Mouse (Mus musculus): Measurements from ENCODE around the gene Elane. TPM values are rescaled to one million over a fixed set of nuclear protein-coding genes. Genes with fewer than 3 reads are reported as not detected.
"Not testable (repeated sequence)": the region's sequence is repeated elsewhere in the genome, so short reads cannot be mapped to it uniquely, and the experiment has no call there.

Gene Elane
- polyA plus RNA-seq, 1 experiment from 2014 or later = not detected

GRCm38 (mm10) chr10:79883297-79884084 lies 2.6 kb upstream of the Elane start:
- H3K4me1 ChIP-seq (replicated peaks) = peaks cover 30% of the 10 kb centered on the region
- H3K27me3 ChIP-seq = peaks cover 39% of the 10 kb centered on the region
- H3K4me2 ChIP-seq = peak overlapping the region; percentile 15; the same call in 1 of the 2 replicates
- no peaks in the 10 kb centered on the region for H3K36me3 ChIP-seq
- ATAC-seq (ENCODE audit: insufficient number of reproducible peaks, insufficient read depth, low FRiP score, low TSS enrichment, low read depth) = no peak
- 15% methylated on average over 22 of the region's 22 CpGs for whole genome bisulfite sequencing
- H3K9ac ChIP-seq (replicated peaks) = 0 out of 2 replicates have a peak overlapping the region, but pooled peaks have one; percentile 34
- H3K4me3 ChIP-seq (replicated peaks) = 0 out of 2 replicates have a peak overlapping the region, but pooled peaks have one; percentile 9
- H3K27ac ChIP-seq = no peak overlapping the region
- H3K9me3 ChIP-seq = no peaks in the 10 kb centered on the region

GRCm38 (mm10) chr10:79884446-79884845 lies 1.6 kb upstream of the Elane start:
- Histone ChIP-seq H3K27me3 (peaks cover 39% of the 10 kb centered on the region), H3K4me3 (replicated peaks) (no peak overlapping the region), H3K9ac (replicated peaks) (no peak overlapping the region), H3K9me3 (no peaks in the 10 kb centered on the region), H3K4me1 (replicated peaks) (peaks cover 29% of the 10 kb centered on the region), H3K27ac (no peak overlapping the region), H3K4me2 (no peak overlapping the region), H3K36me3 (no peaks in the 10 kb centered on the region)
- no peak for ATAC-seq (ENCODE audit: insufficient number of reproducible peaks, insufficient read depth, low FRiP score, low TSS enrichment, low read depth)
- WGBS = 76% methylated on average over 4 of the region's 4 CpGs

- not testable (repeated sequence) for H3K9ac ChIP-seq (replicated peaks); H3K4me2 ChIP-seq; H3K27ac ChIP-seq; ATAC-seq (ENCODE audit: insufficient number of reproducible peaks, insufficient read depth, low FRiP score, low TSS enrichment, low read depth); H3K36me3 ChIP-seq; H3K9me3 ChIP-seq; H3K4me3 ChIP-seq (replicated peaks)
- WGBS = 75% methylated on average over 3 of the region's 3 CpGs
- peaks cover 26% of the 10 kb centered on the region for H3K4me1 ChIP-seq (replicated peaks)
- H3K27me3 ChIP-seq = peaks cover 39% of the 10 kb centered on the region
Measured at GRCm38 (mm10) chr10:79884938-79885337, 1.1 kb upstream of the Elane start.

- 75% methylated on average over 8 of the region's 8 CpGs for WGBS
- peaks cover 27% of the 10 kb centered on the region for H3K27me3 ChIP-seq
- H3K4me2 ChIP-seq = no peak overlapping the region
Measured at GRCm38 (mm10) chr10:79886611-79887010, 564 bp downstream of the Elane start.

GRCm38 (mm10) chr10:79889386-79889785 lies 3.3 kb downstream of the Elane start:
- Histone ChIP-seq H3K9me3 (no peaks in the 10 kb centered on the region), H3K27ac (no peak overlapping the region), H3K36me3 (peaks cover 7% of the 10 kb centered on the region; the same call in 1 of the 2 replicates), H3K9ac (replicated peaks) (no peak overlapping the region), H3K4me2 (no peak overlapping the region), H3K4me1 (replicated peaks) (no peaks in the 10 kb centered on the region), H3K4me3 (replicated peaks) (no peak overlapping the region), H3K27me3 (no peaks in the 10 kb centered on the region; the same call in 1 of the 2 replicates)
- no peak for ATAC-seq (ENCODE audit: insufficient number of reproducible peaks, insufficient read depth, low FRiP score, low TSS enrichment, low read depth)
- WGBS = 87% methylated on average over 2 of the region's 2 CpGs

More at GRCm38 (mm10) chr10:79886611-79887010, 564 bp downstream of the Elane start:
- Histone ChIP-seq H3K4me3 (replicated peaks) (no peak overlapping the region), H3K36me3 (no peaks in the 10 kb centered on the region), H3K4me1 (replicated peaks) (peaks cover 20% of the 10 kb centered on the region), H3K27ac (no peak overlapping the region), H3K9ac (replicated peaks) (no peak overlapping the region), H3K9me3 (no peaks in the 10 kb centered on the region)
- no peak for ATAC-seq (ENCODE audit: insufficient number of reproducible peaks, insufficient read depth, low FRiP score, low TSS enrichment, low read depth)

GRCm38 (mm10) chr10:79890670-79891069 lies 4.6 kb downstream of the Elane start, which contains the start of gene Cfd:
TSS of gene Cfd (plus strand) at chr10:79890853.
- H3K4me1 ChIP-seq (replicated peaks) = no peaks in the 10 kb centered on the region
- no peaks in the 10 kb centered on the region for H3K9me3 ChIP-seq
- H3K4me2 ChIP-seq = no peak within 1 kb of the TSS
- H3K4me3 ChIP-seq (replicated peaks) = no peak within 1 kb of the TSS
- no peak for ATAC-seq (ENCODE audit: insufficient number of reproducible peaks, insufficient read depth, low FRiP score, low TSS enrichment, low read depth)
- no peaks in the 10 kb centered on the region; the same call in 1 of the 2 replicates for H3K27me3 ChIP-seq
- H3K9ac ChIP-seq (replicated peaks) = 0 out of 2 replicates have a peak within 1 kb of the TSS, but pooled peaks have one; percentile 23
- H3K27ac ChIP-seq = no peak within 1 kb of the TSS
- H3K36me3 ChIP-seq = peaks cover 17% of the 10 kb centered on the region
- WGBS = 35% methylated on average over 5 of the region's 5 CpGs

GRCm38 (mm10) chr10:79892451-79893118 lies 6.5 kb downstream of the Elane start:
- not testable (repeated sequence) for H3K4me3 ChIP-seq (replicated peaks); H3K9ac ChIP-seq (replicated peaks); H3K27ac ChIP-seq; H3K27me3 ChIP-seq; H3K4me1 ChIP-seq (replicated peaks); H3K9me3 ChIP-seq; H3K4me2 ChIP-seq
- WGBS = 43% methylated on average over 22 of the region's 22 CpGs
- ATAC-seq (ENCODE audit: insufficient number of reproducible peaks, insufficient read depth, low FRiP score, low TSS enrichment, low read depth) = peak; percentile 40; the same call in 1 of the 2 replicates
- H3K36me3 ChIP-seq = peaks cover 36% of the 10 kb centered on the region

- Histone ChIP-seq H3K36me3 (peaks cover 71% of the 10 kb centered on the region), H3K27me3 (no peaks in the 10 kb centered on the region; the same call in 1 of the 2 replicates), H3K9ac (replicated peaks) (peak overlapping the region; percentile 18; the same call in 1 of the 2 replicates)
Measured at GRCm38 (mm10) chr10:79896306-79896705, 10.3 kb downstream of the Elane start.

GRCm38 (mm10) chr10:79896814-79897213 lies 10.8 kb downstream of the Elane start:
- 87% methylated on average over 13 of the region's 13 CpGs for WGBS
- H3K36me3 ChIP-seq = peaks cover 76% of the 10 kb centered on the region

More at GRCm38 (mm10) chr10:79896306-79896705, 10.3 kb downstream of the Elane start:
- Histone ChIP-seq H3K9me3 (no peaks in the 10 kb centered on the region), H3K4me2 (no peak overlapping the region), H3K4me3 (replicated peaks) (no peak overlapping the region), H3K27ac (no peak overlapping the region), H3K4me1 (replicated peaks) (peaks cover 4% of the 10 kb centered on the region; the same call in 1 of the 2 replicates)
- ATAC-seq (ENCODE audit: insufficient number of reproducible peaks, insufficient read depth, low FRiP score, low TSS enrichment, low read depth) = no peak
- 93% methylated on average over 16 of the region's 16 CpGs for WGBS

GRCm38 (mm10) chr10:79897316-79898245 lies 11.5 kb downstream of the Elane start:
- WGBS = 51% methylated on average over 20 of the region's 20 CpGs
- ATAC-seq (ENCODE audit: insufficient number of reproducible peaks, insufficient read depth, low FRiP score, low TSS enrichment, low read depth) = no peak
- no peak overlapping the region for H3K27ac ChIP-seq
- no peaks in the 10 kb centered on the region for H3K27me3 ChIP-seq
- peaks cover 6% of the 10 kb centered on the region; the same call in 1 of the 2 replicates for H3K4me1 ChIP-seq (replicated peaks)
- H3K4me2 ChIP-seq = no peak overlapping the region
- H3K9me3 ChIP-seq = no peaks in the 10 kb centered on the region
- peaks cover 83% of the 10 kb centered on the region for H3K36me3 ChIP-seq
- no peak overlapping the region for H3K9ac ChIP-seq (replicated peaks)
- no peak overlapping the region for H3K4me3 ChIP-seq (replicated peaks)

More at GRCm38 (mm10) chr10:79896814-79897213, 10.8 kb downstream of the Elane start:
- Histone ChIP-seq H3K4me1 (replicated peaks) (peaks cover 6% of the 10 kb centered on the region; the same call in 1 of the 2 replicates), H3K4me3 (replicated peaks) (no peak overlapping the region), H3K27me3 (no peaks in the 10 kb centered on the region; the same call in 1 of the 2 replicates), H3K9ac (replicated peaks) (no peak overlapping the region), H3K27ac (no peak overlapping the region), H3K4me2 (no peak overlapping the region), H3K9me3 (no peaks in the 10 kb centered on the region)
- no peak for ATAC-seq (ENCODE audit: insufficient number of reproducible peaks, insufficient read depth, low FRiP score, low TSS enrichment, low read depth)
